Mouse (Mus musculus): ENCODE results near the gene Hirip3. TPM values are rescaled to one million over a fixed set of nuclear protein-coding genes. Genes with fewer than 3 reads are reported as not detected.
A peak's percentile ranks its signal among the peaks of the same experiment; 100 is the strongest.
"Not testable (repeated sequence)": the region's sequence is repeated elsewhere in the genome, so short reads cannot be mapped to it uniquely, and the experiment has no call there.

Gene Hirip3
- total and polyA plus RNA-seq, 3 experiments, result 53.2 to 158 (median 115) TPM

DNA sequence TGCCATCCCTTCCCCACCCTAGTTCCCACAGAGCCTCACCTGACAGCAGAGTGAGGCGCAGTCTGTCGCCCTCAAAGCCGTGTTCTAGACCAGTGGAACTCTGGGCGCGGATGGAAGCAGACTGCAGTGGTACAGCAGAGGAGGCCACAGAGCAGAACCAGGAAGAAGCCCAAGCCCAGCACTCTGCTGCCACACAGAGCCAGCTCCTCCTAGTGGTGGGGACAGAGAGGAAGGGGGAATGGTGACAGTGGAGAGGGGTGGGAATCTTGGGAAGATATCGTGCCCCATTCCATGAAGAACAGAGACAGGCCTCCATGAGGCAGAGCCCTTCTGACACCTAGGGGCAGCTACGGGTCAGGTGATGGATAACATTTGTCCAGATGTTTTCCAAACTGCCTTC, 27.1 kb downstream of the Hirip3 start:
- Histone ChIP-seq H3K36me3 (replicated peaks) (peaks cover 79% of the 10 kb centered on the region), H3K9me3 (replicated peaks) (no peaks in the 10 kb centered on the region), H3K27me3 (ENCODE audit: insufficient read depth, low read length) (no peaks in the 10 kb centered on the region), H3K4me1 (ENCODE audit: insufficient read depth, low read depth, low read length) (peaks cover 18% of the 10 kb centered on the region), H3K4me3 (ENCODE audit: low read depth, low read length) (no peak overlapping the region)
- DNase-seq (ENCODE audit: low spot score) (no peak), ATAC-seq (ENCODE audit: extremely low read depth, insufficient number of reproducible peaks, low FRiP score, poor library complexity, severe bottlenecking) (no peak)
- no peak for TF ChIP-seq POLR2AphosphoS5 (IDR thresholded peaks at IDR 0.05; ENCODE audit: insufficient replicate concordance, low read depth, low read length)
- TF ChIP-seq TAL1 (conservative IDR thresholded peaks at IDR 0.05; ENCODE audit: low read depth, low read length), result no peak
- TF ChIP-seq GATA2 (IDR thresholded peaks at IDR 0.05; ENCODE audit: borderline replicate concordance, low read depth, low read length), result no peak
- TF ChIP-seq GATA1 (IDR thresholded peaks at IDR 0.05; ENCODE audit: borderline replicate concordance, low read length), result no peak
- TF ChIP-seq CTCF (IDR thresholded peaks at IDR 0.05; ENCODE audit: low read depth, low read length), result no peak; the same call in 1 of the 2 replicates

DNA sequence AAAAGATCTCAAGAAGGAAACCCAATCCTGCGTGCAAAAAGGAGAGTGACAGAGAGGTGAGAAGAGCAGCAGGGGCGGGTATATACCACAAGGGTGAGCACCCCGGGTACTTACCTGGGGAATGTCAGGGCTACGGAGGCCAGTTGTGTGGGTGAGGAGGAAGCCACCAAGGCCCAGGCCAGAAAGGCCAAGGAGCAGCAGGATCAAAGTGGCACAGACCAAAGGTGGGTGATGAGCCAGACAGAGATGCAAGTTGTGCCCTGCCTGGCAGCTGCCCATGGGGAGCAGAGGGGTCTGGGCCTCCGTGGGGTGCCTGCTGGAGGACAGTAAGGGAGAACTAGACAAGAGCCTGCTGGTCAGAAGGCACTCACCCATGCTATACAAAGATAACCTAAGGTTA, 35.1 kb downstream of the Hirip3 start:
- peak overlapping the region; percentile 62; the same call in 1 of the 2 replicates for H3K4me3 ChIP-seq (ENCODE audit: low read depth, low read length)
- TF ChIP-seq GATA2 (IDR thresholded peaks at IDR 0.05; ENCODE audit: borderline replicate concordance, low read depth, low read length), result no peak
- DNase-seq (ENCODE audit: low spot score) (no peak), ATAC-seq (ENCODE audit: extremely low read depth, insufficient number of reproducible peaks, low FRiP score, poor library complexity, severe bottlenecking) (no peak)
- H3K9me3 ChIP-seq (replicated peaks), result no peaks in the 10 kb centered on the region
- peaks cover 36% of the 10 kb centered on the region for H3K4me1 ChIP-seq (ENCODE audit: insufficient read depth, low read depth, low read length)
- no peaks in the 10 kb centered on the region for H3K27me3 ChIP-seq (ENCODE audit: insufficient read depth, low read length)
- peaks cover 41% of the 10 kb centered on the region for H3K36me3 ChIP-seq (replicated peaks)

DNA sequence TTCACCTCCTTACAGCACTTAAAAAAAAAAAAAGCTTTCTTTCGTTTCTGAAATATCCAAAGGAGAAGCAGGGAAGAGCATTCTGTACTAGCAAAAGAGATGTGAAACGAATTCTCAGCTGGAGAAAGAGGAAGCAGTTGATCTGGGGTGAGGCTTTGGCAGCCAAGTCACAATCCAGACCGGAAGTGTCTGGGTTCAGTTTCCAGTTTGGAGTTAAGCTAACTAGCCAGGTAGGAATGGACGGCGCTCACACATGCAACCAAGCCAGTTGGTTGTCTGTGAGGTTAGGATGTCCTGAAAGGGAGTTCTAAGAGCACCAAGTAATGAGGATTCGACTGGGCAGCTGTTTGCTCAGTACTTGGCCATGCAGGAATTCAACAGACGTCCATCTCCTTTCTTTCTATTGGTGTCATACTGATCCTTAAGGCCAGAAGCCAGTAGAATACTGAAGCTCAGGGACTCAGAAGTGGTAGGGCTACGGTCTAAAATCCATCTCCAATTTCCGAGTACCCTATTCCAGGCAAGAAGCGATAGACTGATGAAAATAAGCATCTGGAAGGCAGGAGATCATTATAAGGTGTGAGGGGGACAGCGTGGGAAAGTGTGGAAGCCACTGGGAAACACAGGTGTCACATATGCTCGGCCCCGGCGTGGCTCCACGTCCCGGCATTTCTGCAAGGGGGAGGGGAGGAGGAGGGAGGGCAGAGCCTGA, 35.8 kb downstream of the Hirip3 start:
- Histone ChIP-seq H3K36me3 (replicated peaks) (peaks cover 36% of the 10 kb centered on the region), H3K4me3 (ENCODE audit: low read depth, low read length) (peak overlapping the region; percentile 86), H3K27me3 (ENCODE audit: insufficient read depth, low read length) (peaks cover 2% of the 10 kb centered on the region; the same call in 1 of the 2 replicates), H3K4me1 (ENCODE audit: insufficient read depth, low read depth, low read length) (peaks cover 36% of the 10 kb centered on the region), H3K9me3 (replicated peaks) (no peaks in the 10 kb centered on the region)
- TF ChIP-seq GATA1 (IDR thresholded peaks at IDR 0.05; ENCODE audit: borderline replicate concordance, low read length) (no peak), CTCF (IDR thresholded peaks at IDR 0.05; ENCODE audit: low read depth, low read length) (no peak), GATA2 (IDR thresholded peaks at IDR 0.05; ENCODE audit: borderline replicate concordance, low read depth, low read length) (no peak), POLR2AphosphoS5 (IDR thresholded peaks at IDR 0.05; ENCODE audit: insufficient replicate concordance, low read depth, low read length) (no peak), TAL1 (conservative IDR thresholded peaks at IDR 0.05; ENCODE audit: low read depth, low read length) (no peak)
- DNase-seq (ENCODE audit: low spot score), result peak; percentile 66
- ATAC-seq (ENCODE audit: extremely low read depth, insufficient number of reproducible peaks, low FRiP score, poor library complexity, severe bottlenecking), result peak; percentile 36; the same call in 1 of the 2 replicates

DNA sequence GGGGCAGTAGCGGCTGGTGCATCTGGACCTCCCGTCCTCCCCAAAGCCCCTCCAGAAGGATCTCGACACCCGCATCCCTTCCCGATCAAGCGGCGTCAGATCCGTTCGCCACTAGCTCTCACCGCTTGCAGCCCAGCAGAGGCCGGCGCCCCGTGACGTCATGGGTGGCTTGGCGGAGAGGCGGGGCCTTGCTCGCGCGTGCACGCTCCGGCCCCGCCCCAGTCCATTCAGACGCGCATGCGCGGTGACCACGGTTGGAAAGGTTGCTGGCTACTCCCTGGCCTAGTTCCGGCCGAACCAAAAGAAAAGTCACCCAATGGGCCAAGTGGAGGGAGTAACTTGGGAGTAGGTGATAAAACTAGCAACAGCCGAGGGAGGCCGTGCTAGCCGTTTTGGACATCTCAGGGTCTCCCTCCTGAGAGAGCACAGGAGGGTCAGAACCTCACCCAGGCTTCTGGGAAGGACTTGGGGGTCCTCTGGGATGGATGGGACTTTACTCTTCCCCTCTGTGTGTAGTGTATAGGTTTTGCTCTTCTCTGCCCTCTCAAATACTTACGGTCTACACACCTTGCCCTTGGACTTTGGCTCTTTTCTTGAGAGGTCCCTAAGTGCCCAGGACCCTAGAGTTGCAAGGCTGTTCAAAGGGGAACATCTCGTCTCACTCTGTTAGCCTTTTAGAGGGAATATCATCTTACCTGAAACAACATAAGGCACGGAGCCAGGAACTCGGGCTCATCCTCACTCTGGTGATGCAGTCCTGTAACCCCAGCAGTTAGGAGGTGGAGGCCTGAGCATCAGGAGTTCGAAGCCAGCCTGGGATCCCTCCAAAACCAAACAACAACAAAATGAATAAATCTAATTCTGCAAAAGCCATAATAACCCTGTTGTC, 36.6 kb downstream of the Hirip3 start:
- H3K4me3 ChIP-seq (ENCODE audit: low read depth, low read length), result peak overlapping the region; percentile 86
- DNase-seq (ENCODE audit: low spot score) (peak; percentile 76), ATAC-seq (ENCODE audit: extremely low read depth, insufficient number of reproducible peaks, low FRiP score, poor library complexity, severe bottlenecking) (peak; percentile 79)
- peaks cover 4% of the 10 kb centered on the region; the same call in 1 of the 2 replicates for H3K27me3 ChIP-seq (ENCODE audit: insufficient read depth, low read length)
- no peak for TF ChIP-seq POLR2AphosphoS5 (IDR thresholded peaks at IDR 0.05; ENCODE audit: insufficient replicate concordance, low read depth, low read length)
- no peaks in the 10 kb centered on the region for H3K9me3 ChIP-seq (replicated peaks)
- H3K4me1 ChIP-seq (ENCODE audit: insufficient read depth, low read depth, low read length), result peaks cover 33% of the 10 kb centered on the region
- H3K36me3 ChIP-seq (replicated peaks), result peaks cover 28% of the 10 kb centered on the region

DNA sequence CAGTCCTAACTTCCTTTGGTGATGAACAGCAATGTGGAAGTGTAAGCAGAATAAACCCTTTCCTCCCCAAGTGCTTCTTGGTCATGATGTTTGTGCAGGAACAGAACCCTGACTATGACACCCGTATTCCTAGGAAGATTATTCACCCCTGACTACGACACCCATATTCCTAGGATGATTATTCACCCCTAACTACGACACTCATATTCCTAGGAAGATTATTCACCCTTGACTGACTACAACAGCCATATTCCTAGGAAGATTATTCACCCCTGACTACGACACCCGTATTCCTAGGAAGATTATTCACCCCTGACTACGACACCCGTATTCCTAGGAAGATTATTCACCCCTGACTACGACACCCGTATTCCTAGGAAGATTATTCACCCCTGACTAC, 38.0 kb downstream of the Hirip3 start:
- Histone ChIP-seq H3K4me1 (ENCODE audit: insufficient read depth, low read depth, low read length) (peaks cover 29% of the 10 kb centered on the region), H3K36me3 (replicated peaks) (peaks cover 15% of the 10 kb centered on the region)
- H3K4me3 ChIP-seq (ENCODE audit: low read depth, low read length); H3K9me3 ChIP-seq (replicated peaks); H3K27me3 ChIP-seq (ENCODE audit: insufficient read depth, low read length); DNase-seq (ENCODE audit: low spot score); ATAC-seq (ENCODE audit: extremely low read depth, insufficient number of reproducible peaks, low FRiP score, poor library complexity, severe bottlenecking): not testable (repeated sequence)

DNA sequence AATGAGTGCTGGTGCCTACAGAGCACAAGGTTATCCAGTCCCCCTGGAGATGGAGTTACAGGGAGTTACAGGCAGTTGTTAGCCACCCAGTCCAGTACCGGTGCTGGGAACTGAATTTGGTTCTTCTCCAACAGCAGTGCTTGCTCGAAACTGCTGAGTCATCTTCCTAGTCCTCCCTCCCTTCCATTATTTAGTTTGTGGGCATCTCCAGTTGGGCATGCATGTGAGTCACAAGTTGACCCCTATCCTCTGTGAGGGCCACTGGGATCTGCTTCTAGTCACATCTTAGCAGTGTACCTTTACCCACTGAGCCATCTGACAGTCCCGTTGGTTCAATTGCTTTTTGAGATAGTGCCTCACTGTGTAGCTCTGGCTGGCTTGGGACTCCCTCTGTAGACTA, 43.8 kb downstream of the Hirip3 start:
- Histone ChIP-seq H3K27me3 (ENCODE audit: insufficient read depth, low read length) (peaks cover 4% of the 10 kb centered on the region; the same call in 1 of the 2 replicates), H3K36me3 (replicated peaks) (no peaks in the 10 kb centered on the region), H3K9me3 (replicated peaks) (no peaks in the 10 kb centered on the region), H3K4me1 (ENCODE audit: insufficient read depth, low read depth, low read length) (peaks cover 11% of the 10 kb centered on the region), H3K4me3 (ENCODE audit: low read depth, low read length) (no peak overlapping the region)
- ATAC-seq (ENCODE audit: extremely low read depth, insufficient number of reproducible peaks, low FRiP score, poor library complexity, severe bottlenecking) (no peak), DNase-seq (ENCODE audit: low spot score) (no peak)
- TF ChIP-seq CTCF (IDR thresholded peaks at IDR 0.05; ENCODE audit: low read depth, low read length), result no peak
- TF ChIP-seq POLR2AphosphoS5 (IDR thresholded peaks at IDR 0.05; ENCODE audit: insufficient replicate concordance, low read depth, low read length), result no peak
- TF ChIP-seq GATA2 (IDR thresholded peaks at IDR 0.05; ENCODE audit: borderline replicate concordance, low read depth, low read length), result no peak
- TF ChIP-seq TAL1 (conservative IDR thresholded peaks at IDR 0.05; ENCODE audit: low read depth, low read length), result no peak
- TF ChIP-seq GATA1 (IDR thresholded peaks at IDR 0.05; ENCODE audit: borderline replicate concordance, low read length), result no peak
